Mouse (Mus musculus) liver, postnatal 0 days (tissue): ENCODE measurements around the gene Thoc7.

Source experiments
- CTCF ChIP-seq: sonication (generic); IDR thresholded peaks from 2 replicates; pipeline ENCODE4 v1.5.1; 2016; ENCODE audit warnings: antibody characterized with exemption, low read depth
- EP300 ChIP-seq: IDR thresholded peaks from 2 replicates; pipeline ENCODE4 v1.6.1; 2016; ENCODE audit warnings: antibody characterized with exemption, low read depth, mild to moderate bottlenecking

- TF ChIP-seq CTCF: peak; percentile 80
- TF ChIP-seq EP300: no peak
Measured at GRCm38 (mm10) chr14:13917630-13918029, 44.0 kb downstream of the Thoc7 start.
